7 mouse cellular contexts compared by ENCODE assay signal in the genomic region with DNA sequence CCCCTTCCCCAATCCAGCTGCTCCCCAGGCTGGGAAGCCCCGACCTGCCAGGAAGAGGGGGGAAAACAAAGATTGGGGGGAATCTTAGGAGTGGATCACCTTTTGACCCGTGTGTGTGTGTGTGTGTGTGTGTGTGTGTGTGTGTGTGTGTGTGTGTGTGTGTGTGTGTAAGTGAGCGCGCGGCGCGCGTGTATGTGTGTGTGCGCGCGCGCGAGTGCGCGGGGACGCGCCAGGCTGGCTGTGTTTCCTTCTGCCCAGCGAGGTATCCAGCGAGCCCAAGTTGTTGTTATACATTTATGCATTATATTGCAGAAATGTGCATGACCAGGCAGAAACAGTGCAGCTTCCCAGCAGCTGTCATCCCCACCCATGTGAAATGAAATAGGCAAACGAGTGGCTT. TPM values are rescaled to one million over a fixed set of nuclear protein-coding genes. Genes with fewer than 3 reads are reported as not detected.
A peak's percentile ranks its signal among the peaks of the same experiment; 100 is the strongest.
DNase-seq lines count a peak whose midpoint lies in the region; ATAC-seq and TF ChIP-seq lines count a peak whose summit lies in the region.

No protein-coding gene starts in this region.

- 0% methylated on average over 17 of the region's 20 CpGs for WGBS in lung, embryonic 14.5 days
- WGBS in forebrain, embryonic 13.5 days: 0% methylated on average over 17 of the region's 20 CpGs
- 2% methylated on average over 12 of the region's 20 CpGs for WGBS in limb, embryonic 11.5 days
- 1% methylated on average over 18 of the region's 20 CpGs for WGBS in neural tube, embryonic 13.5 days

- H3K4me2 ChIP-seq in lung, embryonic 14.5 days: peak overlapping the region; percentile 70
- peak overlapping the region; percentile 88 for H3K4me2 ChIP-seq in forebrain, embryonic 13.5 days
- H3K4me2 ChIP-seq in limb, embryonic 11.5 days (ENCODE audit: low read depth, severe bottlenecking): peak overlapping the region; percentile 96
- H3K4me2 ChIP-seq in neural tube, embryonic 13.5 days: peak overlapping the region; percentile 83

- peak overlapping the region; percentile 99 for H3K27ac ChIP-seq in lung, embryonic 14.5 days (ENCODE audit: low read depth)
- peak overlapping the region; percentile 99 for H3K27ac ChIP-seq in forebrain, embryonic 13.5 days
- no peak overlapping the region; the same call in 1 of the 2 replicates for H3K27ac ChIP-seq in limb, embryonic 11.5 days (replicated peaks; ENCODE audit: low read depth, low read length)
- H3K27ac ChIP-seq in neural tube, embryonic 13.5 days (replicated peaks): peak overlapping the region; percentile 99

- H3K4me3 ChIP-seq in lung, embryonic 14.5 days (ENCODE audit: low read depth, low read length): peak overlapping the region; percentile 68
- H3K4me3 ChIP-seq in forebrain, embryonic 13.5 days: peak overlapping the region; percentile 86
- peak overlapping the region; percentile 78 for H3K4me3 ChIP-seq in limb, embryonic 11.5 days (ENCODE audit: low read depth, low read length)
- peak overlapping the region; percentile 92 for H3K4me3 ChIP-seq in neural tube, embryonic 13.5 days

- peak; percentile 81 for DNase-seq in lung, embryonic 14.5 days
- DNase-seq in lung, adult 18-20 months: no peak
- peak; percentile 84 for DNase-seq in brain, adult 2 months (ENCODE audit: low read depth, low spot score)
- DNase-seq in limb, embryonic 11.5 days (ENCODE audit: low spot score): no peak
- no peak for DNase-seq in layer of hippocampus, postnatal 10 days (ENCODE audit: low spot score in 2 of 2)

- no peaks in the 10 kb centered on the region for H3K27me3 ChIP-seq in lung, embryonic 14.5 days (ENCODE audit: insufficient read depth, low read length)
- H3K27me3 ChIP-seq in forebrain, embryonic 13.5 days: no peaks in the 10 kb centered on the region
- no peaks in the 10 kb centered on the region for H3K27me3 ChIP-seq in limb, embryonic 11.5 days (ENCODE audit: control insufficient read depth, insufficient read depth, low read length)
- no peaks in the 10 kb centered on the region for H3K27me3 ChIP-seq in neural tube, embryonic 13.5 days

- peaks cover 9% of the 10 kb centered on the region; the same call in 1 of the 2 replicates for H3K4me1 ChIP-seq in lung, embryonic 14.5 days (ENCODE audit: insufficient read depth)
- peaks cover 16% of the 10 kb centered on the region for H3K4me1 ChIP-seq in forebrain, embryonic 13.5 days
- H3K4me1 ChIP-seq in limb, embryonic 11.5 days (ENCODE audit: control insufficient read depth, insufficient read depth, low read length): peaks cover 5% of the 10 kb centered on the region
- peaks cover 21% of the 10 kb centered on the region for H3K4me1 ChIP-seq in neural tube, embryonic 13.5 days (replicated peaks)

- no peaks in the 10 kb centered on the region for H3K36me3 ChIP-seq in lung, embryonic 14.5 days (ENCODE audit: insufficient read depth)
- no peaks in the 10 kb centered on the region for H3K36me3 ChIP-seq in forebrain, embryonic 13.5 days (ENCODE audit: poor library complexity, severe bottlenecking)
- no peaks in the 10 kb centered on the region for H3K36me3 ChIP-seq in limb, embryonic 11.5 days (ENCODE audit: control insufficient read depth, insufficient read depth, low read length)
- no peaks in the 10 kb centered on the region for H3K36me3 ChIP-seq in neural tube, embryonic 13.5 days

- ATAC-seq in lung, embryonic 14.5 days (ENCODE audit: insufficient read depth): no peak
- ATAC-seq in forebrain, embryonic 13.5 days: no peak
- ATAC-seq in limb, embryonic 11.5 days (ENCODE audit: insufficient number of reproducible peaks, low FRiP score, low TSS enrichment, low read depth): no peak
- ATAC-seq in neural tube, embryonic 13.5 days (ENCODE audit: low read depth): no peak

- no peaks in the 10 kb centered on the region for H3K9me3 ChIP-seq in lung, embryonic 14.5 days (ENCODE audit: low read depth, low read length)
- no peaks in the 10 kb centered on the region for H3K9me3 ChIP-seq in forebrain, embryonic 13.5 days (replicated peaks)
- H3K9me3 ChIP-seq in limb, embryonic 11.5 days (ENCODE audit: control insufficient read depth, low read length): no peaks in the 10 kb centered on the region
- no peaks in the 10 kb centered on the region for H3K9me3 ChIP-seq in neural tube, embryonic 13.5 days

- H3K9ac ChIP-seq in lung, embryonic 14.5 days: peak overlapping the region; percentile 88
- H3K9ac ChIP-seq in forebrain, embryonic 13.5 days: peak overlapping the region; percentile 95
- peak overlapping the region; percentile 94; the same call in 1 of the 2 replicates for H3K9ac ChIP-seq in limb, embryonic 11.5 days (ENCODE audit: low read length)
- peak overlapping the region; percentile 95 for H3K9ac ChIP-seq in neural tube, embryonic 13.5 days

- no peak for TF ChIP-seq CTCF in lung, embryonic 14.5 days (IDR thresholded peaks at IDR 0.05; ENCODE audit: low read depth)

RNA-seq across cellular contexts. Expression of a gene that starts 0.3 kb away (rescaled TPM):
- polyA plus RNA-seq in lung, embryonic 14.5 days (2014; fragmentation: Nextera tagmentation; extraction: Ambion mirVana): 8.4 and 9.1 TPM in 2 replicates
- polyA plus RNA-seq in forebrain, embryonic 13.5 days (2015; fragmentation: Nextera tagmentation; extraction: Ambion mirVana): 5.4 and 6.5 TPM in 2 replicates
- polyA plus RNA-seq in limb, embryonic 11.5 days (2014; fragmentation: Nextera tagmentation; extraction: Ambion mirVana): 4.3 and 5.1 TPM in 2 replicates
- polyA plus RNA-seq in neural tube, embryonic 13.5 days (2015; fragmentation: Nextera tagmentation; extraction: Ambion mirVana): 8.5 and 8.6 TPM in 2 replicates
- 1 to 10 TPM; 6.5 to 7.2 TPM for total RNA-seq in layer of hippocampus, postnatal 10 days (2021)

Comparison
In these comparisons a context has a peak if more than half of its experiments do, and no peak if none do; other contexts are left out.
1. DNase-seq: peak in lung, embryonic 14.5 days (single experiment) and brain, adult 2 months (single experiment); none in lung, adult 18-20 months (0 of 2), limb, embryonic 11.5 days (single experiment) and layer of hippocampus, postnatal 10 days (0 of 2).
2. Peak in every context shown above with its lines, with median percentiles within 50 percentile points of each other: H3K4me2 ChIP-seq, H3K4me3 ChIP-seq and H3K9ac ChIP-seq.